Mouse (Mus musculus): ENCODE data around the gene Cd200r3.

GRCm38 (mm10) chr16:44996701-44997100 lies 53.2 kb downstream of the Cd200r3 start:
- TF ChIP-seq CTCF (IDR thresholded peaks at IDR 0.05; ENCODE audit: borderline replicate concordance, control insufficient read depth, extremely low read depth, insufficient read depth, low read length, poor library complexity) (no peak), POLR2A (IDR thresholded peaks at IDR 0.05; ENCODE audit: control insufficient read depth, extremely low read depth, insufficient read depth, low read length, poor library complexity) (no peak)
